Mouse (Mus musculus): Measurements from ENCODE around the gene Wdr90. TPM values are rescaled to one million over a fixed set of nuclear protein-coding genes. Genes with fewer than 3 reads are reported as not detected.
"Not testable (repeated sequence)": the region's sequence is repeated elsewhere in the genome, so short reads cannot be mapped to it uniquely, and the experiment has no call there.

Gene Wdr90
- polyA plus RNA-seq, 1 experiment from 2014 or later: 33.5 TPM

GRCm38 (mm10) chr17:25872676-25873075, 11.4 kb upstream of the Wdr90 start:
- Histone ChIP-seq H3K4me3 (ENCODE audit: low read length) (no peak overlapping the region), H3K4me2 (replicated peaks; ENCODE audit: low read depth, low read length) (no peak overlapping the region), H3K4me1 (ENCODE audit: insufficient read depth, low read length) (peaks cover 34% of the 10 kb centered on the region), H3K9ac (replicated peaks; ENCODE audit: low read length) (no peak overlapping the region), H3K9me3 (ENCODE audit: low read length) (no peaks in the 10 kb centered on the region), H3K36me3 (ENCODE audit: insufficient read depth, low read length) (no peaks in the 10 kb centered on the region), H3K27me3 (ENCODE audit: insufficient read depth, low read length) (no peaks in the 10 kb centered on the region), H3K27ac (ENCODE audit: low read length) (no peak overlapping the region)
- WGBS: 78% methylated on average over 3 of the region's 3 CpGs
- no peak for ATAC-seq (ENCODE audit: low FRiP score, low TSS enrichment)

DNA sequence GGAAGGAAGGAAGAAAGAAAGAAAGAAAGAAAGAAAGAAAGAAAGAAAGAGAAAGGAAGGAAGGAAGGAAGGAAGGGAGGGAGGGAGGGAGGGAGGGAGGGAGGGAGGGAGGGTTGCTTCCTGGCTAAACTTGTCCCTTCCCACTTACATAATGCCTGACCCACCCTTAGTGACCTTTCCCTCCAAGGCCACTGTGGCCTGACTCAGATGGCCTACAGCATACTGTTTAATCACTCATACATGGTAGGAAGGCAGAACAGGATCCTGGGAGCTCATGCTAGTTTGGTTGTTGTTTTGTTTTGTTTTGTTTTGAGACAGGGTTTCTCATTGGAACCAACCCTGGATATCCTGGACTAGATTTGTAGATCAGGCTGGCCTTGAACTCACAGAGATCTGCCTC, 10.3 kb upstream of the Wdr90 start:
- H3K27me3 ChIP-seq (ENCODE audit: insufficient read depth, low read length); H3K36me3 ChIP-seq (ENCODE audit: insufficient read depth, low read length); H3K27ac ChIP-seq (ENCODE audit: low read length); H3K9me3 ChIP-seq (ENCODE audit: low read length); H3K9ac ChIP-seq (replicated peaks; ENCODE audit: low read length); H3K4me3 ChIP-seq (ENCODE audit: low read length); H3K4me2 ChIP-seq (replicated peaks; ENCODE audit: low read depth, low read length); ATAC-seq (ENCODE audit: low FRiP score, low TSS enrichment): not testable (repeated sequence)
- H3K4me1 ChIP-seq (ENCODE audit: insufficient read depth, low read length): peaks cover 33% of the 10 kb centered on the region

DNA sequence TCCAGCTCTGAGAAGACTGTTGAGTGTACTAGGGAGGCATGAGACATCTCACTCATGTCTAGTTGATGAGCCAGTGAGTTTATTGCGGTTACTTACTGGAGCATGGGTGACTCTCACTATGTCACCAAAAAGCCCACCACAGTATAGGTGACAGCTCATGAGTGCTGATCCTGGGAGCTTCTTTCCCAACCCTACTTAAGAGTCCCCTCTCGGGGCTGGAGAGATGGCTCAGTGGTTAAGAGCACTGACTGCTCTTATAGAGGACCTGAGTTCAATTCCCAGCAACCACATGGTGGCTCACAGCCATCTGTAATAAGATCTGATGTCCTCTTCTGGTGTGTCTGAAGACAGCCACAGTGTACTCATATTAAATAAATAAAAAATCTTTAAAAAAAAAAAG, 8.7 kb upstream of the Wdr90 start:
- WGBS: 90% methylated on average over 2 of the region's 2 CpGs
- ATAC-seq (ENCODE audit: low FRiP score, low TSS enrichment): no peak
- Histone ChIP-seq H3K9me3 (ENCODE audit: low read length) (no peaks in the 10 kb centered on the region), H3K36me3 (ENCODE audit: insufficient read depth, low read length) (0 out of 2 replicates have a peak, but pooled peaks cover 6% of the 10 kb centered on the region), H3K27ac (ENCODE audit: low read length) (no peak overlapping the region), H3K4me1 (ENCODE audit: insufficient read depth, low read length) (peaks cover 25% of the 10 kb centered on the region), H3K9ac (replicated peaks; ENCODE audit: low read length) (no peak overlapping the region), H3K4me3 (ENCODE audit: low read length) (no peak overlapping the region), H3K27me3 (ENCODE audit: insufficient read depth, low read length) (no peaks in the 10 kb centered on the region), H3K4me2 (replicated peaks; ENCODE audit: low read depth, low read length) (no peak overlapping the region)

DNA sequence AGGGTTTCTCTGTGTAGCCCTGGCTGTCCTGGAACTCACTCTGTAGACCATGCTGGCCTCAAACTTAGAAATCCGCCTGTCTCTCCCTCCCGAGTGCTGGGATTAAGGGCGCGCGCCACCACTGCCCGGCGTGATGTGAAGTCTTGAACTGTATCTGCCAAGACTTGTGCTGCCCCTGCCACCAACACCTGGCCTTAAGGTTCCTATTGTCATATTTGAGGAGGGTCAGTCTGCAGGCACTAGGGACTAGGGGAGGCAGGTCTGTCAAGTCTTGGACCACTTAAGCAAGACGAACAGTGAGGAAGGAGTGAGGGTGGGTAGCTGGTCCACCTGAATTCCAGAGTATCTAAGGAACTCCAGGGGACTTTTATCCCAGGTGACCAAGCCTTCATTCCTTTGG, 8.2 kb upstream of the Wdr90 start:
- 94% methylated on average over 8 of the region's 8 CpGs for WGBS
- Histone ChIP-seq H3K9me3 (ENCODE audit: low read length) (no peaks in the 10 kb centered on the region), H3K4me3 (ENCODE audit: low read length) (no peak overlapping the region), H3K4me1 (ENCODE audit: insufficient read depth, low read length) (peaks cover 23% of the 10 kb centered on the region), H3K4me2 (replicated peaks; ENCODE audit: low read depth, low read length) (no peak overlapping the region), H3K9ac (replicated peaks; ENCODE audit: low read length) (no peak overlapping the region), H3K27me3 (ENCODE audit: insufficient read depth, low read length) (no peaks in the 10 kb centered on the region), H3K27ac (ENCODE audit: low read length) (no peak overlapping the region), H3K36me3 (ENCODE audit: insufficient read depth, low read length) (0 out of 2 replicates have a peak, but pooled peaks cover 6% of the 10 kb centered on the region)
- no peak for ATAC-seq (ENCODE audit: low FRiP score, low TSS enrichment)

GRCm38 (mm10) chr17:25868601-25869191, 7.4 kb upstream of the Wdr90 start, which contains the start of gene Mcrip2:
Gene Mcrip2 (minus strand): TSS chr17:25868764.
- Histone ChIP-seq H3K9ac (replicated peaks; ENCODE audit: low read length) (peak within 1 kb of the TSS; percentile 85), H3K4me1 (ENCODE audit: insufficient read depth, low read length) (peaks cover 15% of the 10 kb centered on the region), H3K27ac (ENCODE audit: low read length) (peak within 1 kb of the TSS; percentile 88), H3K4me3 (ENCODE audit: low read length) (peak within 1 kb of the TSS; percentile 96), H3K4me2 (replicated peaks; ENCODE audit: low read depth, low read length) (peak within 1 kb of the TSS; percentile 94), H3K36me3 (ENCODE audit: insufficient read depth, low read length) (peaks cover 10% of the 10 kb centered on the region), H3K9me3 (ENCODE audit: low read length) (no peaks in the 10 kb centered on the region), H3K27me3 (ENCODE audit: insufficient read depth, low read length) (no peaks in the 10 kb centered on the region)
- WGBS: under 1% methylated on average over 24 of the region's 24 CpGs
- peak; percentile 91 for ATAC-seq (ENCODE audit: low FRiP score, low TSS enrichment)

- peaks cover 15% of the 10 kb centered on the region for H3K4me1 ChIP-seq (ENCODE audit: insufficient read depth, low read length)
- H3K4me2 ChIP-seq (replicated peaks; ENCODE audit: low read depth, low read length): peak overlapping the region; percentile 94
- peak; percentile 58 for ATAC-seq (ENCODE audit: low FRiP score, low TSS enrichment)
- peaks cover 14% of the 10 kb centered on the region for H3K36me3 ChIP-seq (ENCODE audit: insufficient read depth, low read length)
- peak overlapping the region; percentile 96 for H3K4me3 ChIP-seq (ENCODE audit: low read length)
- H3K27ac ChIP-seq (ENCODE audit: low read length): peak overlapping the region; percentile 88
- peak overlapping the region; percentile 85 for H3K9ac ChIP-seq (replicated peaks; ENCODE audit: low read length)
- WGBS: under 1% methylated on average over 41 of the region's 42 CpGs
- H3K27me3 ChIP-seq (ENCODE audit: insufficient read depth, low read length): no peaks in the 10 kb centered on the region
- H3K9me3 ChIP-seq (ENCODE audit: low read length): no peaks in the 10 kb centered on the region
Measured at GRCm38 (mm10) chr17:25867836-25868600, 6.7 kb upstream of the Wdr90 start.

DNA sequence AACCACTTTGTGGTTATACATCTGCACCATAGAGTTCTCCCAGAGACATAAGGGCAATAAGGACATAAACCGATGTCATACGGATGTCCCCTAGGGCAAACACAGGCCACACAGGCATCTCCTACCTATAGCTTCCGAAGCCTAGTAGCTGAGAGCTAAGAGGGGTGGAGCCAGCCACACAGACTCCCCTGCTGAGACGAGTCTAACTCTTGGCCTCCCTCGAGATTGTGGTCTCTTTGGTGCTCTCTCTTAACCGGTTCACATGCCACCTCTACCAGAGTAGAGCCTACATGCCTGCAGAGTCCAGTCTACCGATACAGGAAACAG, 6.2 kb upstream of the Wdr90 start:
- peak overlapping the region; percentile 88 for H3K27ac ChIP-seq (ENCODE audit: low read length)

GRCm38 (mm10) chr17:25866172-25866571, 4.9 kb upstream of the Wdr90 start:
- no peaks in the 10 kb centered on the region for H3K9me3 ChIP-seq (ENCODE audit: low read length)
- H3K4me3 ChIP-seq (ENCODE audit: low read length): no peak overlapping the region
- H3K27ac ChIP-seq (ENCODE audit: low read length): no peak overlapping the region
- 95% methylated on average over 3 of the region's 3 CpGs for WGBS
- H3K36me3 ChIP-seq (ENCODE audit: insufficient read depth, low read length): peaks cover 14% of the 10 kb centered on the region
- H3K4me1 ChIP-seq (ENCODE audit: insufficient read depth, low read length): peaks cover 23% of the 10 kb centered on the region
- no peak for ATAC-seq (ENCODE audit: low FRiP score, low TSS enrichment)
- no peak overlapping the region for H3K4me2 ChIP-seq (replicated peaks; ENCODE audit: low read depth, low read length)
- 0 out of 2 replicates have a peak overlapping the region, but pooled peaks have one; percentile 26 for H3K9ac ChIP-seq (replicated peaks; ENCODE audit: low read length)
- no peaks in the 10 kb centered on the region for H3K27me3 ChIP-seq (ENCODE audit: insufficient read depth, low read length)

More for the DNA sequence above, 6.2 kb upstream of the Wdr90 start:
- H3K9me3 ChIP-seq (ENCODE audit: low read length): no peaks in the 10 kb centered on the region
- peak overlapping the region; percentile 85 for H3K9ac ChIP-seq (replicated peaks; ENCODE audit: low read length)
- 0 out of 2 replicates have a peak, but pooled peaks have one; percentile 2 for ATAC-seq (ENCODE audit: low FRiP score, low TSS enrichment)
- H3K4me2 ChIP-seq (replicated peaks; ENCODE audit: low read depth, low read length): peak overlapping the region; percentile 94
- H3K27me3 ChIP-seq (ENCODE audit: insufficient read depth, low read length): no peaks in the 10 kb centered on the region
- peak overlapping the region; percentile 96 for H3K4me3 ChIP-seq (ENCODE audit: low read length)
- H3K36me3 ChIP-seq (ENCODE audit: insufficient read depth, low read length): peaks cover 14% of the 10 kb centered on the region
- H3K4me1 ChIP-seq (ENCODE audit: insufficient read depth, low read length): peaks cover 15% of the 10 kb centered on the region
- whole genome bisulfite sequencing: 7% methylated on average over 7 of the region's 7 CpGs

GRCm38 (mm10) chr17:25865288-25865687, 4.0 kb upstream of the Wdr90 start:
- 85% methylated on average over 11 of the region's 11 CpGs for WGBS
- Histone ChIP-seq H3K4me2 (replicated peaks; ENCODE audit: low read depth, low read length) (no peak overlapping the region), H3K4me1 (ENCODE audit: insufficient read depth, low read length) (peaks cover 29% of the 10 kb centered on the region), H3K9ac (replicated peaks; ENCODE audit: low read length) (no peak overlapping the region), H3K27me3 (ENCODE audit: insufficient read depth, low read length) (no peaks in the 10 kb centered on the region), H3K4me3 (ENCODE audit: low read length) (no peak overlapping the region), H3K36me3 (ENCODE audit: insufficient read depth, low read length) (peaks cover 14% of the 10 kb centered on the region), H3K9me3 (ENCODE audit: low read length) (no peaks in the 10 kb centered on the region), H3K27ac (ENCODE audit: low read length) (no peak overlapping the region)
- no peak for ATAC-seq (ENCODE audit: low FRiP score, low TSS enrichment)

DNA sequence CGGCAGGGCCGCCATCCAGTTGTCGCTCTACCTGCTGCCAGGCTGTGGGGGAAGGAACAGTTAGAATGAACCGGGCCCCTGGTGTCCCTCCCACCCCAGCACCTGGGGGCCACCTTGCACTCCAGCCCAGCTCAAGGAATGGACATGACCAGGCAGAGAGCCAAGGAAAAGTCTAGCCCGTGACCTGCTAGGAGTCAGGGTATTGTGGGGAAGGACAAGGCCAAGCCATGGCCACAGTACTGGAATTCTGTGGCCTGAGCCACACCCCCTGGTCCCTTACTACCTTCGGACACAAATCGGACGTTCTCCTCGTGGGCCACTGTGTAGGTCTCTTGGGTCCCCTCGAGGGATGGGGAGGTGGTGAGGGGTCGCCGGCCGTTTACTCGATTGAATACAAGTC, 3.0 kb upstream of the Wdr90 start:
- WGBS: 87% methylated on average over 14 of the region's 14 CpGs
- H3K4me1 ChIP-seq (ENCODE audit: insufficient read depth, low read length): peaks cover 31% of the 10 kb centered on the region
- no peaks in the 10 kb centered on the region for H3K27me3 ChIP-seq (ENCODE audit: insufficient read depth, low read length)
- no peaks in the 10 kb centered on the region for H3K9me3 ChIP-seq (ENCODE audit: low read length)
- no peak for ATAC-seq (ENCODE audit: low FRiP score, low TSS enrichment)
- peaks cover 14% of the 10 kb centered on the region for H3K36me3 ChIP-seq (ENCODE audit: insufficient read depth, low read length)
- no peak overlapping the region for H3K4me3 ChIP-seq (ENCODE audit: low read length)
- no peak overlapping the region for H3K4me2 ChIP-seq (replicated peaks; ENCODE audit: low read depth, low read length)
- no peak overlapping the region for H3K27ac ChIP-seq (ENCODE audit: low read length)
- H3K9ac ChIP-seq (replicated peaks; ENCODE audit: low read length): no peak overlapping the region
